Mouse (Mus musculus): ENCODE measurements at regions not wholly inside any gene's neighbourhood (a gene's known extent, or its start where the extent isn't known, plus 50 kb on each side); places are given as distances from the start of the nearest gene placed in this dataset.

GRCm38 (mm10) chr16:31584216-31584823, 78.9 kb upstream of the Dlg1 start:
- no peak for TF ChIP-seq POLR2A (IDR thresholded peaks at IDR 0.05; ENCODE audit: insufficient read depth, low read length)
- no peak for TF ChIP-seq CTCF (IDR thresholded peaks at IDR 0.05; ENCODE audit: low read depth, low read length)
- TF ChIP-seq EP300 (IDR thresholded peaks at IDR 0.05; ENCODE audit: insufficient read depth, low read depth, low read length): no peak

Data from ES-Bruce4 (cell line).